Mouse (Mus musculus): Measurements from ENCODE around the gene Pnp. TPM values are rescaled to one million over a fixed set of nuclear protein-coding genes. Genes with fewer than 3 reads are reported as not detected.

The Pnp gene
- polyA plus RNA-seq (2014; fragmentation: Nextera tagmentation; extraction: Ambion mirVana), result 62.1 and 63.9 TPM in 2 replicates

GRCm38 (mm10) chr14:50930754-50931492, at the start of gene Pnp, which contains the start of gene Pip4p1:
Gene Pnp, plus strand, starts transcription at chr14:50931082.
Gene Pip4p1, minus strand, starts transcription at chr14:50930856.
- WGBS, result under 1% methylated on average over 55 of the region's 68 CpGs
- H3K9me3 ChIP-seq (ENCODE audit: control insufficient read depth, low read length), result no peaks in the 10 kb centered on the region
- H3K4me3 ChIP-seq (ENCODE audit: low read depth, low read length), result peak within 1 kb of the TSS; percentile 97
- H3K27me3 ChIP-seq (ENCODE audit: control insufficient read depth, insufficient read depth, low read length), result no peaks in the 10 kb centered on the region
- peak; percentile 97 for DNase-seq (ENCODE audit: low spot score)
- peak within 1 kb of the TSS; percentile 97 for H3K9ac ChIP-seq (ENCODE audit: low read depth, low read length)
- peak within 1 kb of the TSS; percentile 84 for H3K4me2 ChIP-seq (replicated peaks; ENCODE audit: low read depth, low read length)
- no peaks in the 10 kb centered on the region; the same call in 1 of the 2 replicates for H3K4me1 ChIP-seq (replicated peaks; ENCODE audit: control insufficient read depth, insufficient read depth, low read length)
- peak; percentile 99 for ATAC-seq (ENCODE audit: low FRiP score)
- peak within 1 kb of the TSS; percentile 82 for H3K27ac ChIP-seq (ENCODE audit: low read depth, low read length)
- H3K36me3 ChIP-seq (ENCODE audit: control insufficient read depth, insufficient read depth, low read length), result peaks cover 6% of the 10 kb centered on the region; the same call in 1 of the 2 replicates

GRCm38 (mm10) chr14:50891621-50892020, 39.3 kb upstream of the Pnp start:
- no peak overlapping the region for H3K9ac ChIP-seq (ENCODE audit: low read depth, low read length)
- no peaks in the 10 kb centered on the region for H3K36me3 ChIP-seq (ENCODE audit: control insufficient read depth, insufficient read depth, low read length)
- H3K27ac ChIP-seq (ENCODE audit: low read depth, low read length), result no peak overlapping the region
- ATAC-seq (ENCODE audit: low FRiP score), result no peak
- no peaks in the 10 kb centered on the region for H3K4me1 ChIP-seq (replicated peaks; ENCODE audit: control insufficient read depth, insufficient read depth, low read length)
- no peak overlapping the region for H3K4me3 ChIP-seq (ENCODE audit: low read depth, low read length)
- H3K27me3 ChIP-seq (ENCODE audit: control insufficient read depth, insufficient read depth, low read length), result no peaks in the 10 kb centered on the region; the same call in 1 of the 2 replicates
- 95% methylated on average over 8 of the region's 8 CpGs for WGBS
- H3K4me2 ChIP-seq (replicated peaks; ENCODE audit: low read depth, low read length), result no peak overlapping the region
- no peak for DNase-seq (ENCODE audit: low spot score)
- H3K9me3 ChIP-seq (ENCODE audit: control insufficient read depth, low read length), result no peaks in the 10 kb centered on the region

- 89% methylated on average over 7 of the region's 7 CpGs for WGBS
- H3K4me1 ChIP-seq (replicated peaks; ENCODE audit: control insufficient read depth, insufficient read depth, low read length), result no peaks in the 10 kb centered on the region
- H3K27ac ChIP-seq (ENCODE audit: low read depth, low read length), result no peak overlapping the region
- H3K9me3 ChIP-seq (ENCODE audit: control insufficient read depth, low read length), result no peaks in the 10 kb centered on the region
- H3K4me3 ChIP-seq (ENCODE audit: low read depth, low read length), result no peak overlapping the region
- H3K27me3 ChIP-seq (ENCODE audit: control insufficient read depth, insufficient read depth, low read length), result no peaks in the 10 kb centered on the region; the same call in 1 of the 2 replicates
- H3K36me3 ChIP-seq (ENCODE audit: control insufficient read depth, insufficient read depth, low read length), result no peaks in the 10 kb centered on the region
- H3K9ac ChIP-seq (ENCODE audit: low read depth, low read length), result no peak overlapping the region
- ATAC-seq (ENCODE audit: low FRiP score), result no peak
- DNase-seq (ENCODE audit: low spot score), result no peak
- no peak overlapping the region for H3K4me2 ChIP-seq (replicated peaks; ENCODE audit: low read depth, low read length)
Measured at GRCm38 (mm10) chr14:50892091-50892490, 38.8 kb upstream of the Pnp start.

- Histone ChIP-seq H3K36me3 (ENCODE audit: control insufficient read depth, insufficient read depth, low read length) (no peaks in the 10 kb centered on the region), H3K4me3 (ENCODE audit: low read depth, low read length) (no peak overlapping the region), H3K27me3 (ENCODE audit: control insufficient read depth, insufficient read depth, low read length) (no peaks in the 10 kb centered on the region; the same call in 1 of the 2 replicates), H3K9me3 (ENCODE audit: control insufficient read depth, low read length) (no peaks in the 10 kb centered on the region), H3K4me2 (replicated peaks; ENCODE audit: low read depth, low read length) (no peak overlapping the region), H3K9ac (ENCODE audit: low read depth, low read length) (no peak overlapping the region), H3K27ac (ENCODE audit: low read depth, low read length) (no peak overlapping the region), H3K4me1 (replicated peaks; ENCODE audit: control insufficient read depth, insufficient read depth, low read length) (no peaks in the 10 kb centered on the region)
- DNase-seq (ENCODE audit: low spot score) (no peak), ATAC-seq (ENCODE audit: low FRiP score) (no peak)
- 91% methylated on average over 22 of the region's 22 CpGs for WGBS
Measured at GRCm38 (mm10) chr14:50892541-50893459, 38.1 kb upstream of the Pnp start.

- no peaks in the 10 kb centered on the region; the same call in 1 of the 2 replicates for H3K27me3 ChIP-seq (ENCODE audit: control insufficient read depth, insufficient read depth, low read length)
- ATAC-seq (ENCODE audit: low FRiP score), result no peak
- no peaks in the 10 kb centered on the region for H3K9me3 ChIP-seq (ENCODE audit: control insufficient read depth, low read length)
- DNase-seq (ENCODE audit: low spot score), result no peak
- no peaks in the 10 kb centered on the region for H3K36me3 ChIP-seq (ENCODE audit: control insufficient read depth, insufficient read depth, low read length)
- no peak overlapping the region for H3K27ac ChIP-seq (ENCODE audit: low read depth, low read length)
- H3K4me2 ChIP-seq (replicated peaks; ENCODE audit: low read depth, low read length), result no peak overlapping the region
- no peak overlapping the region for H3K4me3 ChIP-seq (ENCODE audit: low read depth, low read length)
- H3K4me1 ChIP-seq (replicated peaks; ENCODE audit: control insufficient read depth, insufficient read depth, low read length), result no peaks in the 10 kb centered on the region
- H3K9ac ChIP-seq (ENCODE audit: low read depth, low read length), result no peak overlapping the region
Measured at GRCm38 (mm10) chr14:50895407-50895806, 35.5 kb upstream of the Pnp start.

- WGBS, result 18% methylated on average over 19 of the region's 19 CpGs
- Histone ChIP-seq H3K9me3 (ENCODE audit: control insufficient read depth, low read length) (no peaks in the 10 kb centered on the region), H3K4me3 (ENCODE audit: low read depth, low read length) (peak overlapping the region; percentile 34), H3K27me3 (ENCODE audit: control insufficient read depth, insufficient read depth, low read length) (no peaks in the 10 kb centered on the region; the same call in 1 of the 2 replicates), H3K4me1 (replicated peaks; ENCODE audit: control insufficient read depth, insufficient read depth, low read length) (no peaks in the 10 kb centered on the region), H3K4me2 (replicated peaks; ENCODE audit: low read depth, low read length) (peak overlapping the region; percentile 65), H3K9ac (ENCODE audit: low read depth, low read length) (peak overlapping the region; percentile 52; the same call in 1 of the 2 replicates), H3K36me3 (ENCODE audit: control insufficient read depth, insufficient read depth, low read length) (no peaks in the 10 kb centered on the region), H3K27ac (ENCODE audit: low read depth, low read length) (no peak overlapping the region)
- DNase-seq (ENCODE audit: low spot score) (peak; percentile 37), ATAC-seq (ENCODE audit: low FRiP score) (peak; percentile 53; the same call in 1 of the 2 replicates)
Measured at GRCm38 (mm10) chr14:50895985-50896746, 34.7 kb upstream of the Pnp start.

GRCm38 (mm10) chr14:50896747-50897373, 34.0 kb upstream of the Pnp start:
- Histone ChIP-seq H3K27me3 (ENCODE audit: control insufficient read depth, insufficient read depth, low read length) (no peaks in the 10 kb centered on the region; the same call in 1 of the 2 replicates), H3K4me2 (replicated peaks; ENCODE audit: low read depth, low read length) (peak overlapping the region; percentile 65), H3K4me3 (ENCODE audit: low read depth, low read length) (peak overlapping the region; percentile 34), H3K27ac (ENCODE audit: low read depth, low read length) (no peak overlapping the region), H3K9me3 (ENCODE audit: control insufficient read depth, low read length) (no peaks in the 10 kb centered on the region), H3K9ac (ENCODE audit: low read depth, low read length) (peak overlapping the region; percentile 52; the same call in 1 of the 2 replicates), H3K36me3 (ENCODE audit: control insufficient read depth, insufficient read depth, low read length) (no peaks in the 10 kb centered on the region), H3K4me1 (replicated peaks; ENCODE audit: control insufficient read depth, insufficient read depth, low read length) (no peaks in the 10 kb centered on the region)
- DNase-seq (ENCODE audit: low spot score) (peak; percentile 34), ATAC-seq (ENCODE audit: low FRiP score) (0 out of 2 replicates have a peak, but pooled peaks have one; percentile 39)
- 21% methylated on average over 23 of the region's 23 CpGs for WGBS

All from hindbrain, embryonic 11.5 days (tissue).